Mouse (Mus musculus) lung, embryonic 14.5 days (tissue): ENCODE measurements at regions not wholly inside any gene's neighbourhood (a gene's known extent, or its start where the extent isn't known, plus 50 kb on each side); places are given as distances from the start of the nearest gene placed in this dataset.
A peak's percentile ranks its signal among the peaks of the same experiment; 100 is the strongest.
"Not testable (repeated sequence)": the region's sequence is repeated elsewhere in the genome, so short reads cannot be mapped to it uniquely, and the experiment has no call there.

Experiments used
- ATAC-seq: fragments of 200-750 bp; cut with Nextera tagmentation; 2 replicates; pipeline ENCODE4 v1.8.0; 2017; ENCODE audit warnings: mild to moderate bottlenecking, moderate TSS enrichment, moderate library complexity; ENCODE audit not compliant: insufficient read depth
- DNase-seq: peaks from one replicate; pipeline ENCODE4 v3.0.0-alpha.2; 2015
- H3K27ac ChIP-seq: fragments of 300-500 bp; sonication (generic); 2 replicates; pipeline ENCODE4 v1.5.1; 2014; ENCODE audit warnings: low read depth, mild to moderate bottlenecking, moderate library complexity
- H3K27me3 ChIP-seq: fragments of 300-500 bp; sonication (generic); 2 replicates; pipeline ENCODE4 v1.6.1; 2014; ENCODE audit warnings: low read length, control low read depth; ENCODE audit not compliant: insufficient read depth
- H3K36me3 ChIP-seq: fragments of 300-500 bp; sonication (generic); 2 replicates; pipeline ENCODE4 v1.6.1; 2014; ENCODE audit warnings: control low read depth; ENCODE audit not compliant: insufficient read depth
- H3K4me1 ChIP-seq: fragments of 300-500 bp; sonication (generic); 2 replicates; pipeline ENCODE4 v1.6.1; 2014; ENCODE audit warnings: antibody characterized with exemption, control low read depth; ENCODE audit not compliant: insufficient read depth
- H3K4me2 ChIP-seq: fragments of 300-500 bp; sonication (generic); 2 replicates; pipeline ENCODE4 v1.6.1; 2014; ENCODE audit warnings: mild to moderate bottlenecking
- H3K4me3 ChIP-seq: fragments of 300-500 bp; sonication (generic); 2 replicates; pipeline ENCODE4 v1.5.1; 2014; ENCODE audit warnings: low read depth, low read length
- H3K9ac ChIP-seq: fragments of 300-500 bp; sonication (generic); 2 replicates; pipeline ENCODE4 v1.6.1; 2014
- H3K9me3 ChIP-seq: fragments of 300-500 bp; sonication (generic); 2 replicates; pipeline ENCODE4 v1.6.1; 2016; ENCODE audit warnings: low read depth, low read length, control low read depth
- CTCF ChIP-seq: IDR thresholded peaks from 2 replicates; pipeline ENCODE4 v1.5.1; 2016; ENCODE audit warnings: antibody characterized with exemption, low read depth
- WGBS: fragments of 180-500 bp; shearing (Covaris S2); extraction: QIAGEN DNeasy Blood & Tissue Kit; methylation state at CpG from one replicate; pipeline ENCODE4 v1.1.7; 2014; 5-methylcytosine and 5-hydroxymethylcytosine counted together

- not testable (repeated sequence) for H3K27ac ChIP-seq, H3K36me3 ChIP-seq, H3K27me3 ChIP-seq, H3K4me2 ChIP-seq, ATAC-seq, H3K4me1 ChIP-seq, H3K4me3 ChIP-seq, H3K9me3 ChIP-seq, H3K9ac ChIP-seq
- DNase-seq: peak; percentile 64
- peak; percentile 62 for TF ChIP-seq CTCF
- WGBS: 50% methylated on average over 3 of the region's 3 CpGs
Measured at GRCm38 (mm10) chr12:17852138-17852537, 161.5 kb downstream of the Hpcal1 start.

- ATAC-seq: not testable (repeated sequence)
- WGBS: 34% methylated on average over 6 of the region's 6 CpGs
Measured at GRCm38 (mm10) chr12:17872491-17872890, 181.8 kb downstream of the Hpcal1 start.

GRCm38 (mm10) chr12:17881371-17882116 lies 190.9 kb downstream of the Hpcal1 start:
- peak; percentile 95 for DNase-seq
- peak overlapping the region; percentile 59 for H3K4me2 ChIP-seq
- 2% methylated on average over 59 of the region's 59 CpGs for WGBS

More at GRCm38 (mm10) chr12:17872491-17872890, 181.8 kb downstream of the Hpcal1 start:
- not testable (repeated sequence) for DNase-seq, H3K4me2 ChIP-seq, H3K27ac ChIP-seq, H3K4me3 ChIP-seq, H3K9ac ChIP-seq, H3K4me1 ChIP-seq, H3K9me3 ChIP-seq, H3K36me3 ChIP-seq, H3K27me3 ChIP-seq

GRCm38 (mm10) chr12:17882117-17883116 lies 191.8 kb downstream of the Hpcal1 start:
- not testable (repeated sequence) for ATAC-seq, H3K27me3 ChIP-seq, H3K9me3 ChIP-seq, H3K4me1 ChIP-seq, H3K36me3 ChIP-seq
- H3K9ac ChIP-seq: peak overlapping the region; percentile 88
- H3K27ac ChIP-seq: peak overlapping the region; percentile 88
- peak overlapping the region; percentile 59 for H3K4me2 ChIP-seq
- peak overlapping the region; percentile 73 for H3K4me3 ChIP-seq
- DNase-seq: peak; percentile 13
- WGBS: 2% methylated on average over 58 of the region's 65 CpGs

More at GRCm38 (mm10) chr12:17881371-17882116, 190.9 kb downstream of the Hpcal1 start:
- no peaks in the 10 kb centered on the region for H3K4me1 ChIP-seq
- ATAC-seq: peak; percentile 100
- H3K27me3 ChIP-seq: no peaks in the 10 kb centered on the region
- H3K9ac ChIP-seq: peak overlapping the region; percentile 88
- TF ChIP-seq CTCF: peak; percentile 67
- H3K36me3 ChIP-seq: no peaks in the 10 kb centered on the region
- H3K27ac ChIP-seq: peak overlapping the region; percentile 88
- peak overlapping the region; percentile 73 for H3K4me3 ChIP-seq
- no peaks in the 10 kb centered on the region for H3K9me3 ChIP-seq

- not testable (repeated sequence) for H3K27ac ChIP-seq, H3K27me3 ChIP-seq, H3K4me2 ChIP-seq, DNase-seq, H3K9ac ChIP-seq, ATAC-seq, H3K4me1 ChIP-seq, H3K4me3 ChIP-seq, H3K36me3 ChIP-seq
- 96% methylated on average over 6 of the region's 6 CpGs for WGBS
- H3K9me3 ChIP-seq: peaks cover 17% of the 10 kb centered on the region; the same call in 1 of the 2 replicates
Measured at GRCm38 (mm10) chr12:17891663-17892310, 201.1 kb downstream of the Hpcal1 start.

- not testable (repeated sequence) for H3K27me3 ChIP-seq, ATAC-seq, H3K4me3 ChIP-seq, H3K9me3 ChIP-seq, H3K36me3 ChIP-seq, H3K4me2 ChIP-seq, H3K27ac ChIP-seq, H3K4me1 ChIP-seq, DNase-seq, H3K9ac ChIP-seq
- WGBS: 96% methylated on average over 3 of the region's 3 CpGs
Measured at GRCm38 (mm10) chr12:17913058-17913457, 222.4 kb downstream of the Hpcal1 start.
